Mouse (Mus musculus) heart, embryonic 16.5 days (tissue): ENCODE results near the gene Kctd11. TPM values are rescaled to one million over a fixed set of nuclear protein-coding genes. Genes with fewer than 3 reads are reported as not detected.
"Not testable (repeated sequence)": the region's sequence is repeated elsewhere in the genome, so short reads cannot be mapped to it uniquely, and the experiment has no call there.

Experiments used
- ATAC-seq: fragments of 200-750 bp; cut with Nextera tagmentation; replicated peaks from 2 replicates; pipeline ENCODE4 v1.8.0; 2017; ENCODE audit warnings: moderate number of reproducible peaks; ENCODE audit not compliant: insufficient read depth, low FRiP score; ENCODE audit errors: extremely low read depth
- H3K27ac ChIP-seq: fragments of 300-500 bp; sonication (generic); 2 replicates; pipeline ENCODE4 v1.5.1; 2014; ENCODE audit warnings: mild to moderate bottlenecking, low read length, control low read depth, moderate library complexity
- H3K27me3 ChIP-seq: fragments of 300-500 bp; sonication (generic); 2 replicates; pipeline ENCODE4 v1.6.1; 2014; ENCODE audit warnings: low read length, mixed read lengths; ENCODE audit not compliant: control insufficient read depth, insufficient read depth
- H3K36me3 ChIP-seq: fragments of 300-500 bp; sonication (generic); 2 replicates; pipeline ENCODE4 v1.6.1; 2014; ENCODE audit not compliant: control insufficient read depth, insufficient read depth
- H3K4me1 ChIP-seq: fragments of 300-500 bp; sonication (generic); 2 replicates; pipeline ENCODE4 v1.6.1; 2014; ENCODE audit warnings: low read length, mixed read lengths; ENCODE audit not compliant: control insufficient read depth, insufficient read depth
- H3K4me2 ChIP-seq: fragments of 300-500 bp; sonication (generic); 2 replicates; pipeline ENCODE4 v1.6.1; 2014; ENCODE audit warnings: low read depth, mild to moderate bottlenecking, control low read depth, low read length
- H3K4me3 ChIP-seq: fragments of 300-500 bp; sonication (generic); 2 replicates; pipeline ENCODE4 v1.5.1; 2014; ENCODE audit warnings: mild to moderate bottlenecking, control low read depth, low read length
- H3K9ac ChIP-seq: fragments of 300-500 bp; sonication (generic); 2 replicates; pipeline ENCODE4 v1.6.1; 2014; ENCODE audit warnings: low read length, control low read depth
- H3K9me3 ChIP-seq: fragments of 300-500 bp; sonication (generic); replicated peaks from 2 replicates; pipeline ENCODE4 v1.6.1; 2016; ENCODE audit warnings: low read length; ENCODE audit not compliant: control insufficient read depth
- WGBS: fragments of 180-500 bp; shearing (Covaris S2); extraction: QIAGEN DNeasy Blood & Tissue Kit; methylation state at CpG from one replicate; pipeline ENCODE4 v1.1.7; 2014; 5-methylcytosine and 5-hydroxymethylcytosine counted together
- polyA plus RNA-seq: library from polyadenylated mRNA; unstranded; fragments of >200 nt; fragmentation: Nextera tagmentation; extraction: Ambion mirVana; gene quantifications from 2 replicates; pipeline ENCODE4 v1.2.1, GENCODE M21; 2015

The Kctd11 gene
- 3.9 and 4.3 TPM in 2 replicates for polyA plus RNA-seq

DNA sequence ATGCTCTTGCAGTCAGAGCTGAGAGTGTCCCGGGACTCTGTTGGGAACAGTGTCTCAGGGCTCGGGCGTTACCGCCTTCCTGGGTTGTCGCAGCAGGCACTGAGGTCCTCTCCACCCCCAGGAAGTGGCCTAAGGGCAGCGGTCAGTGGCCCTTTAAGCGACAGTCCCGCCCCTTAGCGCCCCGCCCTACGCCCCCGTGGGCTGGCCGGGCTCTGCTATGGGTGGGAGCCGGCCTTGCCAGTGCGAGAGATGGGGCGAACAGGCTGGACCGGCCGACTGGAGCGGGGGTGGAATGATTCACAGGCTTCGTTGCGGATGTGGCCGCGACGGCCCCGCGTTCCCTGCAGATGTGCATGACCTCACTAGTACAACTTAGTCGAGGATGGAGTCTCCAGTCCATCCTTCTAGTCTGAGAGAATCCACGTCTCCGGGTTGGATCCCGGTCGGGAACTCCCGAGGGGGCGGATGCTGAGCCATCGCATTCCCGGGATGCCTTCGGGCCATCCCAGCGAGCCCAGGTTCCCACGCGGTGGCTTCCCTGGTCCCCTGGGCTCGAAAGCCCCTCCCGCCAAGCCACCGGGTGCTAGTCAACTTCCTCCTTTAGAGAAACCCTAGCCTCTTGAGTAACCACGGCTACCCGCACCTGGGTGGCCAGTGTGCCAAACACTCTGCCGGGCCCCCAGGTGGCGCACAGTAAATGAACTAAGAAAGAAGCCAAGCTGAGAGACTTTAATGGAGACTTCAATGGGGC is at the start of gene Kctd11:
Gene Kctd11, minus strand, starts transcription at position 554 of the 751 bp plus-strand sequence.
- ATAC-seq: peak; percentile 87
- Histone ChIP-seq H3K4me2 (peak within 1 kb of the TSS; percentile 93), H3K4me3 (peak within 1 kb of the TSS; percentile 69), H3K9me3 (no peaks in the 10 kb centered on the region), H3K9ac (peak within 1 kb of the TSS; percentile 81), H3K36me3 (no peaks in the 10 kb centered on the region), H3K27ac (peak within 1 kb of the TSS; percentile 94), H3K4me1 (peaks cover 23% of the 10 kb centered on the region), H3K27me3 (no peaks in the 10 kb centered on the region)
- whole genome bisulfite sequencing: 0% methylated on average over 42 of the region's 46 CpGs

DNA sequence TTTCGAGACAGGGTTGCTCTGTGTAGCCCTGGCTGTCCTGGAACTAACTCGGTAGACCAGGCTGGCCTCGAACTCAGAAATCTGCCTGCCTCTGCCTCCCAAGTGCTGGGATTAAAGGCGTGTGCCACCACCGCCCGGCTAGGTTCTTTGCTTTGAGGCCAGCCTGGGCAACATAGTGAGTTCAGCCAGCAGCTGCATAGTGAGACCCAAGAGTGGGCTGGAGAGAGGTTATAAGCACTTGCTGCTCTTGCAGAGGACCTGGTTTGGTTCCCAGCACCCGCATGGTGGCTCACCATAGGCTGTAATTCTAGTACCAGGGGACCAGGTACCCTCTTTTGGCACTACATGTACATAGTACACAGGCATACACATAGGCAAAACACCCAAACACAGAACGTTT is 49.0 kb upstream of the Kctd11 start:
- H3K4me3 ChIP-seq, ATAC-seq, H3K27ac ChIP-seq, H3K4me1 ChIP-seq, H3K27me3 ChIP-seq, H3K9me3 ChIP-seq, H3K36me3 ChIP-seq, H3K9ac ChIP-seq, H3K4me2 ChIP-seq: not testable (repeated sequence)
- WGBS: 88% methylated on average over 8 of the region's 8 CpGs

DNA sequence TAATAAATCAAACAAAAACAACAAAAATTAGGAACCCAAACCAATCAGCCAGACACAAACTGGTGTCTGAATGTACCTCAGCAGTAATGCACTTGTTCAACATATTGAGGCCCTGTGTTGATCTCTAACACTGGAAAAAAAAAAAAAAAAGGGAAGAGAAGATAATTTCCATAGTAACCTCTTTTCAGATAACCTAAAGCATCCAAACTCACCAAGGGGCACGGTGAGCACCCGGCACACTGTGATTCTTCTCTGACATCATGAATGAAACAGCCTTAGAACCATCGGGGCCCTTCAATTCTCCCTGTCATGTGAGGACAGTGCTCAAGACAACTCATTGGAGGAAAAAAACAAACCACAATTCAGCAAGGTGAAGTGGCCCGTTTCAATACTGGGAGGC is 48.5 kb upstream of the Kctd11 start:
- WGBS: 36% methylated on average over 4 of the region's 4 CpGs
- no peak overlapping the region for H3K9ac ChIP-seq
- no peak overlapping the region for H3K27ac ChIP-seq

DNA sequence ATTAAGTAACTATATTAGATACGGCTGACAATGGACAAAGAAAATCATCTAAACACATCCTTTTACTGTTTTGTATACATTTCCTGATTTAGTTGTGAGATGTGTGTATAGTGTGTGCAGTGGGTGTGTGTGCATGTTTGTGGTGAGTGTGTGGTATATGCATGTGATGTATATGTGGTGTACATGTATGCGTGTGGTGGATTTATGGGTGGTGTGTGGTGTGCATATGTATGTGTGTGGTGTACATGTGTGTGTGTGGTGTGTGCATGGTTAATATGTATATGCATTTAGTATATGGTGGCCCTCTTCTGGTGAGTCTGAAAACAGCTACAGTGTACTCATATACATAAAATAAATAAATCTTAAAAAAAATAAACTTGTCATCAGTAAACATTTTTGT is 46.3 kb upstream of the Kctd11 start:
- Histone ChIP-seq H3K27ac (no peak overlapping the region), H3K9me3 (no peaks in the 10 kb centered on the region), H3K9ac (no peak overlapping the region), H3K27me3 (no peaks in the 10 kb centered on the region), H3K36me3 (no peaks in the 10 kb centered on the region), H3K4me1 (no peaks in the 10 kb centered on the region; the same call in 1 of the 2 replicates), H3K4me3 (no peak overlapping the region), H3K4me2 (no peak overlapping the region)
- no peak for ATAC-seq
- WGBS: 90% methylated on average over 2 of the region's 2 CpGs

More for the DNA sequence above, 48.5 kb upstream of the Kctd11 start:
- H3K4me1 ChIP-seq: peaks cover 4% of the 10 kb centered on the region
- H3K9me3 ChIP-seq: no peaks in the 10 kb centered on the region
- no peak overlapping the region for H3K4me3 ChIP-seq
- no peaks in the 10 kb centered on the region for H3K27me3 ChIP-seq
- H3K36me3 ChIP-seq: no peaks in the 10 kb centered on the region
- H3K4me2 ChIP-seq: no peak overlapping the region
- no peak for ATAC-seq

DNA sequence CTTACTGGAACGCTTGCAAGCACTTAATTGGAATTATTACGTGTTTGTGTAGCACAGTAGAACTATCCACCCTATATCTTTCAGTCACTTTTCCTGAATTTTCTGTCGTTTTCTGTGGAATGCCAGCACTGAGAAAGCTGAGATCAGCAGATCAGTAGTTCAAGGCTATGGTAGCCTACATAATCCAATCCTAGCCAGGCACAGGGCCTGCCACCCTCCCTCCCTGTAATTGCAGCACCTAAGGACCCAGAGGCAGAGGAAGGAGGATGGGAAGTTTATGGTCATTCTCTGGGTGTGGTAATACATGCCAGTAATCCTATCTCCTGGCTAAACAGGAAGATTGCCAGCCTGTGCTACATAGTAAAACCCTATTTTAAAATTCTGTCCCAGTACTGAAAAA is 41.6 kb upstream of the Kctd11 start:
- H3K36me3 ChIP-seq: peaks cover 11% of the 10 kb centered on the region
- no peak for ATAC-seq
- H3K27me3 ChIP-seq: no peaks in the 10 kb centered on the region
- peak overlapping the region; percentile 48; the same call in 1 of the 2 replicates for H3K27ac ChIP-seq
- H3K9me3 ChIP-seq: no peaks in the 10 kb centered on the region
- 69% methylated on average over 3 of the region's 3 CpGs for WGBS
- H3K4me3 ChIP-seq: no peak overlapping the region
- peaks cover 18% of the 10 kb centered on the region for H3K4me1 ChIP-seq
- peak overlapping the region; percentile 88; the same call in 1 of the 2 replicates for H3K4me2 ChIP-seq
- H3K9ac ChIP-seq: 0 out of 2 replicates have a peak overlapping the region, but pooled peaks have one; percentile 2

DNA sequence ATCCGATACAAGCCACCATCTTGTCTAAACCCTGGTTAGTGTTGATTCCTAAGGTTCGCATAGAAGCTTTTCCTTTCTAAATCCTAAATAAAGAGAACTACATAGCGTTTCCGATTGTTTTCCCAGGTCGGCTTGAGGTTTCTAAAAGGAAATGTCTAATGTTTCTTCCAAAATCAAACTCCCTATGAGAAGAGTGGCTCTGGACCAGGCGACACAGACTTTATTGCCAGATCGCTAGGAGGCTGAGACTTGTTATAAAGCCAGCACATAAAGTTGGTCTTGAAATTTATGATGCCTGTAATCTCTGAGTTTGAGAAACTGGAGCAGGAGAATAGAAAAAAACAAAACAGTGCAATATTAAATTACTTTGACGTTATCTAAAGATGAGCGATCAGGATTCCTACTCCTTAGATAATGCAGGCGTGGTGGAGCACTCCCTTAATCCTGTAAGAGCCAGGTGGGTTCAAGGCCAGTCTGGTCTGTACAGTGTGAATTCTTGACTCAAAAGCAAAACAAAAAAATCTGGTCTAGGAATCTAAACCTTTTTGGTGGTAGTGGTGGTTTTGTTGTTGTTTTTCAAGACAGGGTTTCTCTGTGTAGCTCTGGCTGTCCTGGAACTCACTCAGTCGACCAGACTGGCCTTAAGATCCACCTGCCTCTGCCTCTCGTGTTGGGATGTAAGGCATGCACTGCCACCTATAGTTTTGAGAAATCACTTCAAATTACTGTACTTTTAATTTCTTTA is 41.0 kb upstream of the Kctd11 start:
- peaks cover 18% of the 10 kb centered on the region for H3K36me3 ChIP-seq
- H3K9ac ChIP-seq: peak overlapping the region; percentile 86
- ATAC-seq: no peak
- peak overlapping the region; percentile 88 for H3K4me2 ChIP-seq
- H3K4me1 ChIP-seq: peaks cover 18% of the 10 kb centered on the region
- H3K27me3 ChIP-seq: no peaks in the 10 kb centered on the region
- H3K4me3 ChIP-seq: peak overlapping the region; percentile 74
- 4% methylated on average over 12 of the region's 12 CpGs for WGBS
- H3K9me3 ChIP-seq: no peaks in the 10 kb centered on the region
- peak overlapping the region; percentile 100 for H3K27ac ChIP-seq

DNA sequence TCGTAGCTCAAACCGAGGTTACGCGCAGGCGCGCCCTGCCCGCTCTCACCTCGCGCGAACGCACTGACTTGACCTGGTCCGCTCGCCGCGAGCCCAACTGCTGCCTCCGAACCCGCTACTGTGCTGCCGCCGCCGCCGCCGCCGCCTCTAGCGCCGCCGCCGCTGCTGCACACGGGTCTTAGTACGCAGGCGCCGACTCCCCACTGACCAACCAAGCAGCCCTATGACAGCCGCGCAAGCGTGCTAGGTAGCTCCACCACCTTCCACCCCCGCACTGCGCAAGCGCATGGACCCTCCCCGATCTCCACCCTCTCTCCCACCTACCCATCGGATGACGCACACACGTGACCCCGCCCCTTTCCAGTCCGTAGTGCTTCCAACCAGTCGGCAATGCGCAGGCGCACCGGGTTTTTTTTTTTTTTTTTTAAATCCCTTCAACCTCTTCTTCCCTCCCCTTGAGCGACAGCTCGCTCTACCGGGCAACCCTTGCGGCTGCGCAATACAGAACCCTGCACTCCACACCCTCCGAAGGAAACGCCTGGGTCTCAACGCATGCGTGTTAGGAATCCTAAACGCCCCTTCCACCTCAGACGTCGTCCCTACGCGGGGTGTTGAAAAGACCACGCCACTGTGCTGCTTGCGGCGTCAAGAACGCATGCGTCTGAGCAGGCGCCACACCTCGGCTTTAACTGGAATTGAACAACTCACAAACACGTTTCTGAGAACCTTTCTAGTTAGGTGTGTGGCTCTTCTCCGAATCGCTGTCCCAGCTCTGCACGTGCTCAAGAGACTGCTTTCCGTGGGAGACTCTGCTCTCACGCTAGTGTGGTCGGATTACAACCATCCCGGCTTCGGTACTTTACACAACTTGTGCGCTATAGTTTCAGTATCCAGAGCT is 40.2 kb upstream of the Kctd11 start, which contains the start of gene Eif5a:
Gene Eif5a, minus strand, starts transcription at position 845 of the 898 bp plus-strand sequence.
- H3K4me3 ChIP-seq: peak within 1 kb of the TSS; percentile 91
- WGBS: under 1% methylated on average over 78 of the region's 78 CpGs
- H3K27ac ChIP-seq: peak within 1 kb of the TSS; percentile 100

DNA sequence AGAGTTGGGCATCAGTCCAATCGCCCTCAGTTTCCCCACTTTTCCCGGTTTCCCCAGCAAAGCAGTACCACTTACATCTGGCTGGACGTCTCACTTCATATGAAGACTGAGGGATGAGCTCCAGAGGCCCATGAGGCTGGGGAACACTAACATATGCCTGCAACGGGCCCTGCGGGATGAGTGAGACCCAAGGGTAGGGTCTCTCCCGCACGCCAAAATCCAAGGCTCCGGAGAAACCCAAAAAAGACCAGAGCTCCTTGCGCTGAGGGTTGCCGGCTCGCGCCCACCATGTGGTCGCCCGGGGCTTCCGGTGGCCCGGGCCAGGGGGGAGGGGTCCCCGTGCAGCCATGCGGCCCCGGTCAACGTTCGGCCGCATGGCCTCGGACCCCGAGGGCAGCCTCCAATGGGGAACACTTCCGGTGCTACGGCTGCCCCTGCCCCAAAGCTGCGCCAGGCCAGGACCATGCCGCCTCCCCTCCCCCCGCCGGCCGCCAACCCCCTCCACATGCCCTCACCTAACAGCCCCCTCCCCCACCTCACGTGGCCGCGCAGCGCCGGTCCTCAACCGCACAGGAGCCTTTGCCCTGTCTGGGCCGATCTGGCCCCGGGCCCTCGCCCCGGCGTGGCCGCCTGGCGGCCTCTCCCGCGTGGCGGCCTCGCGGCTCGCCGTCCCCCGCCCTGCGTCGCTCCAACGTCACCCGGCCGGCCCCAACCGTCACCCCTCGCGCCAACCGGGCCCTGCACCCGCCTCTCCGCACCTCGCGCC is 39.2 kb upstream of the Kctd11 start:
- WGBS: under 1% methylated on average over 62 of the region's 65 CpGs
- Histone ChIP-seq H3K9ac (peak overlapping the region; percentile 98), H3K36me3 (peaks cover 31% of the 10 kb centered on the region), H3K9me3 (no peaks in the 10 kb centered on the region), H3K27ac (peak overlapping the region; percentile 97), H3K4me3 (peak overlapping the region; percentile 91), H3K4me2 (peak overlapping the region; percentile 98), H3K4me1 (peaks cover 27% of the 10 kb centered on the region), H3K27me3 (no peaks in the 10 kb centered on the region)
- 0 out of 2 replicates have a peak, but pooled peaks have one; percentile 7 for ATAC-seq

More for the DNA sequence above, 40.2 kb upstream of the Kctd11 start, which contains the start of gene Eif5a:
- peak within 1 kb of the TSS; percentile 98 for H3K9ac ChIP-seq
- peak within 1 kb of the TSS; percentile 98 for H3K4me2 ChIP-seq
- ATAC-seq: peak; percentile 96
- peaks cover 18% of the 10 kb centered on the region for H3K4me1 ChIP-seq
- no peaks in the 10 kb centered on the region for H3K27me3 ChIP-seq
- peaks cover 22% of the 10 kb centered on the region for H3K36me3 ChIP-seq
- no peaks in the 10 kb centered on the region for H3K9me3 ChIP-seq
